Mouse (Mus musculus): ENCODE measurements around the gene Syne2.
"Not testable (repeated sequence)": the region's sequence is repeated elsewhere in the genome, so short reads cannot be mapped to it uniquely, and the experiment has no call there.

Gene Syne2

DNA sequence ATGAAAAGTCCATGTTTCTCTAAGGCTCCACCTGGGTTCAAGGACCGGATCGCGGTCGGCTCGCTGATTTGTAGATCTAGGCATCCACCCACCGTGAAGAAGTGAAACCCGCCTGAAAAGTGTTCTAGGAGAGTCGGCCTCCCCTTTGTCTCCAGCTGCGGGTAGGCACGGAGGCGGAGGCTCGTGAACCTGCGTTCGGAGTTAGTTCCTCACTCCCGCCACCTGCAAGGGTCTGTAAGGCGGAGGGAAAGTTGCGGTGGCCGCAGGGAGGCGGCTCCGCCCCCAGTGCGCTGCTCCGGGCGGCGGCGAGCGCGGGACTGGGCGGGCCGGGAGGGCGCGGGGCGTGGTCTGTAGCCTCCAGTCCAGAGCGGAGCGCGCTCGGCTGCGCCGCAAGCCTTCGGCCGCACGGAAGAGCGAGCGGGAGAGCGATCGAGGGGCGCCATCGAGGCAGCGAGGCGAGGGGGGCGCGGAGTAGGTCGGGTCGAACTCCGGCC, at the start of gene Syne2:
Gene Syne2 (plus strand): TSS at position 176 of the 494 bp plus-strand sequence.
- CTCF ChIA-PET: interaction anchor here (0.5 kb wide), 1 partner anchor 188 kb away, joined by 4 read pairs; no protein-coding TSS in a partner anchor

DNA sequence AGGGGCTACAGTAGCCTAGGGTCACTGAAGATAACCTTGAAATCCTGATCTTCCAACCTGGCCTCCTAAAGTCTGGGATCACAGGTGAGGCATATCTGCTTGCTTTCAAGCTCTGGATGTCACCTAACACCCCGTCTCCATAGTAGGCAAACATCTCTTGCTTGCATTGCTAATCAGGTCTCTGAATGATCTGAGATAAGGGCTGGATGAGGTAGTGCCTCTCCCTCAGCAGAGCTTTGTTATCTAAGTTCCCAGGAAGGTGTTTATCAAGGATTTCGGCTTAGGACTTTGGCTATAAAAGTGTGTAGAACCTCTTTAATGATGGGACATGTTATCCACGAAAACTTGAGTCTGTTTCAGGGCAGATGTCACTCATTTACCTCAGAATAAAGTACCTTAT, 46.5 kb upstream of the Syne2 start:
- CTCF ChIA-PET: no interaction called here

DNA sequence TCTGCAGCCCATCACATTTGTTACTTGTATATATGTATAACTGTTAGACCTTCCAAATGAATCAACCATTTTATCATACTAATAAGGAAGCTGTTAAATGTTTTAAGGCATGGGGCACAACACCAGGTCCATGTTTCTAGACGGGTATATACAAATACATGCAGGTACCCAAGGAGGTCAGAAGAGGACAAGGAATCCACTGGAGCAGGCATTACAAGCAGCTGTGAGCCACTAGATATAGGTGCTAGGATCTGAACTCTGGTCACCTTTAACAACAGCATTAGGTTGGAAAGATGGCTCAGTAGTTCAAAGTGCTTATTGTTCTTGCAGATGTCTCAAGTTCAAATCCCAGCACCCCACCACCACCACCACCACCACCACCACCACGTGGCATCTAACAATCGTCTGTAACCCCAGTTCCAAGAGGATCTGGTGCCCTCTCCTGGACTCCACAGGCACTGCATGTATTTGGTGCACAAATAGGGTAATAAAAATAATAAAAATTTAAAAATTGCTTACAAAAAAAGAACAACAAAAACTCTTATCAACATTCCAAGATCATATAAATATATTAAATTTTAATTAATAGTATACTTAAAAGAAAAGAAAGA, 45.4 kb upstream of the Syne2 start:
- CTCF ChIA-PET: no interaction called here

DNA sequence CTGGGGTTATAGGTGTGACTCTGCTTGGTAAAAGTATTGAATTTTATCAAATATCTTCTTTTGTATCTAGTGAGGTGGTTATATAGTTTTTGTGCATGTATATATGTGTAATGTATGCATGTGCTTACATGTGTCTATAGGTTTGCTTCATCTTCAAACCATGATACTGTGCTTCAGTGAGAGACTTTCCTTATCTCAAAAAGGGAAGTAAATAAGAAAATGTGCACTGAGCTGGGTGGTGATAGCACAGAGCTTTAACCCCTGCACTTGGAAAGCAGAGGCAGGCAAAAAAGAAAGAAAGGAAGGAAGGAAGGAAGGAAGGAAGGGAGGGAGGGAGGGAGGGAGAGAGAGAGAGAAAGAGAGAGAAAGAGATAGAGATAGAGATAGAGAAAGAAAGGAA, 36.5 kb upstream of the Syne2 start:
- CTCF ChIA-PET: no interaction called here

DNA sequence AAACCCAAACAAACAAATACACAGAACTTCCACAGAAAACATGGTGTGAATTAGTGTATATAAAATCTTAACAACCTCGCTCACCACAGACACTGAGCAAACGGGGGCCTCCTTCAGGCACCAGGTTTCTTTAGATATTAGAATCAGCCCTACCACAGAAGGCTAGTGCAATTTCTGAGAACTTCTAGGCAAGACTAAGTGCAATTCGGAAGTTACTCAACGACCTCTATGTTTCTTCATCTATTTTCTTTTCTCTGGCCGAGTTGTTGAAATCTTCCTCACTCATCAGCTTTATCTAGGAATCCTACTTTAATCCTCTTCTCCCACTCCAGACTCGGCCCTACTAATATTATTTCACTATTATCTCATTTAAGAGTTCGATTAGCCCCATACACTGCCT, 35.9 kb upstream of the Syne2 start:
- CTCF ChIA-PET: no interaction called here

DNA sequence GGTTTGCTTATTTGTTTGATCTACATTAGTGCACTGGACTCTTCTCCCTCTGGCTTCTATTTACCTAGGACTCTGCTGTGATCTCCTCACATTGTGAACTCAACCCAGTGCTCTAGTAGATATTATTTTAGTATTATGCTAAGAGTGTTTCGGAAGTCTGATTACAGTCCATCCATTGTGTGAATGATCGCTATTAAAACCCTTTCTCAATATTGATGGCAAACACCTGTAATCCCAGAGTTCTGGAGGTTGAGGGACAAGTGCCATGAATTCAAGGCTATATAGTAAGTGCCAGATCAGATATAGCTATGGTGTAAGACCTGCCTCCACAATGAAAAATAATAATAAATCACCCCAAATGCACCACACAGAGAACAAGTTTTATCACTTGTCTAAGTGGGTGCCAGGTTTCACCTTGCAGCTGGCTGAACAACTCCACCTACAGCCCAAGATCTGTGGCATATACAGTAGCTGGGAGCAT, 33.6 kb upstream of the Syne2 start:
- CTCF ChIA-PET: no interaction called here

DNA sequence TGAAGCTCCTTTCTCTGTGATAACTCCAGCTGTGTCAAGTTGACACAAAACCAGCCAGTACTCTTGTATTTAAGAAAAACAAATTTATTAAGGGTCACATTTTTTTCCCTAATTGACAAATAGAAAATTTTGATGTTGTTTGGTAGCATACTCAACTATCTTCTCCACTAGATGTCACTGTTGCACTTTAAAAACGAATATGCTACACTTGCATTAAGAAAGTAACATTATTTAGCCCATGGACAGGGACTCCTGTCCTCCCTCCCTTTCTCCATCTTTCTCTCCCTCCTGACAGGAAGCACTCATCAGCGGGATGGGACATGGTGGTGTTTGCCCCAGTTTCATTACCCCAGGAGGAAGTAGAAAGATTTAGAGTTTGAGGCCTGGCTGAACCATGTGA, 31.3 kb upstream of the Syne2 start:
- CTCF ChIA-PET: not testable (repeated sequence)

DNA sequence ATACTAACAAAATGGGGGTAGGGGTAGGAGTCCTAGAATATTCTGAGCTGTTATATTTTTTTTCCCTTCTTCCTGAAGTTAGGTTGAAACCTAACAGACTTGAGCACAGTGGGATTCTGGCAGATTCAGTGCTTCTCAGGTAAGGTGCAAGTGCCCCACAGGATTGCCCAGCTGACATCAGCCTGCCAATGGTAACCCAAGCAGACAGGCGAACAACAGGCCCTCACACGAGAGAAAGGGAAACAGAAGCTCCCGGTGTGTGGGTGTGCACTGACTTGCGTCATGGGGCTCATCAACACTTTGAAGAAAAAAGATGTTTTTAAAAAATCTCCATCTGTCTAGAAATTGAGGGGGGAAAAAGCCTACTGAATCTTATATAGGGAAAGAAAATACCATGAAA, 28.5 kb upstream of the Syne2 start:
- CTCF ChIA-PET: no interaction called here

DNA sequence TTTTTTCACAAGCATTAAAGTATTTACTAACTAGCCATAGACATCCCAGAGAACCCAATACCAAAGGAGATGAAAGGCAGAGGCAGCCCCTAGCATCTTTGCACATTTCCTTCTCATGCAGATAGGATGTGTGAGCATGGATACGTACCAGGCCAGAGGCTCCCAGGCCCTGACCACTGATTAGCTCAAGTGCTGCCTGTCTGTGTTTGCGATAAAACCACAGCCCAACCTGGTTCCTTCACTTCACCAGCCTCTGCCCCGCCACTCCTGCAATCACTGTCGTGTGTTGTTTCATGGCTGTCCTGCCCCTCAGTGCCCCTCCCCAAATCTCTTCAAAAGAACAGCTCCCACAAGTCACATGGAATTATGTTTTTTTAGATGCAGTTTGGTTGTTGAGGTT, 23.4 kb upstream of the Syne2 start:
- CTCF ChIA-PET: no interaction called here

DNA sequence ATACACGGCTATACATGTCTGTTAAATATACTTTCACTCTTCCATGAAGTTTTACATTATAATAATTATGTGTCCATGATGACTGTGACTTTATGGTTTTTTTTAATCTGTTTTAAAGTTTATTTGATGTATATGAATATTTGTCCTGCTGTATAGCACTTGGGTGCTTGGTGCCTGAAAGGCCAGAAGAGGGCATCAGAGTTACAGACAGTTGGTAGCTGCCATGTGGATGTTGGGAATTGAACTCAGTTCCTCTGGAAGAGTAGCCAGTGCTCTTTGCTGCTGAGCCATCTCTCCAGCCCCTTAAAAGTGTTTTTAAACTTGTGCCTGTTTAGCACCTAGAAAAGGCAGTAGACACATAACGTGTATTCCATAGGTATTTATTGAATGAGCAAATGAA, 21.4 kb upstream of the Syne2 start:
- CTCF ChIA-PET: interaction anchor here (0.6 kb wide), 1 partner anchor 159 kb away, joined by 3 read pairs; no protein-coding TSS in a partner anchor

DNA sequence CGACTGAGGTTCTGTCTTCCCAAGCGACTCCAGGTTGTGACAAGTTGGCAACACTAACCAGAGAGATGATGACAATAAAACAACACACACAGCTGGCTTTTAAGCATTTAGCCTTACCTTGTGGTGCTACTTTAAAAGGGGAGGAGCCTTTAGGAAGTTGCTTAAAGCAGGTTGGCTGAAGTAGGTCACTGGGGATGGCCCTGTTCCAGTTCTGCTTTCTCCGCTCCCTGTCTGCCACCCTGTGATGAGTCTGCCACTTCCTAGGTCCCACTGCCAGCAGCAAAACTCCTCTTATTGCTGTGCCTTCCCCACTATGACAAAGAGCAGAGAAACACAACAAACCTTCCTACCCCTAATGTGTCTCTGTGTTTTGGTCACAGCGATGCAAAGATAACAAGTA, 11.7 kb upstream of the Syne2 start:
- CTCF ChIA-PET: no interaction called here

DNA sequence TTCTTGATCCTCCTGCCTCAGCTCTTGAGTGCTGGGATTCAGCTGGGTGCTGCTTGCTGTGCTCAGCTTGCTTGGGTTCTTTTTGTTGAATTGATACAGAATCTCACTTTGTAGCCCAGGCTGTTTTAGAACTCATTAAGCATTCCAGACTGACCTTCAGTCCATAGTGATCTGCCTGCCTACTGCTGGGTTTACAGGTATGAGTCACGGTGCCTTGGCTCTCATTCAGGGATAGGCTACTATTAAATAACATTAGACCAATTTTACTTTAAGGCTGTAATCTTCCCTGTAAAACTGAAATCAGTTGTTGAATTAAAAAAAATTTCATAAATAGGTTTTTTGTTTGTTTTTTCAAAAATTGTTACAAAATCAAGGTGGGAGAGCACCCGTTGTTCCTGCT, 4.2 kb upstream of the Syne2 start:
- CTCF ChIA-PET: no interaction called here

DNA sequence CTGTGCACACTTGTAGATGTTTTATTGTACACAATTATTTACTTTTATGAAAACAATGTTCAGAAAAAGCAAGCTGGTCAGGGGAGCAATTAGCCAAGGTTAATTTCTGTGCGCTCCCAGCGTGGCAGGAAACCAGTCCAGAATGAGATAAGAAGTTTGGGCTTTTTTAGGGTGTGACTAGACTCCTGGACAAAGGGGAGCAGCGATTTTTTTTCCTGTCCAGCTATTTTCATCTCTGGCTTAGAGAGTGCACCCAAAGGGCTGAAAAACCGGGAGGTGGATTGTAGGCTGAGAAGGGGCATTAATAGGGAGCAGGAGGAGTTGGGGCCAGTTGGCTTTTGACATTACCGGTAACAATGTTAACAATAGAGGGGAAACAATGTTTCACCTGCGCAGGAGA, 3.4 kb upstream of the Syne2 start:
- CTCF ChIA-PET: no interaction called here

DNA sequence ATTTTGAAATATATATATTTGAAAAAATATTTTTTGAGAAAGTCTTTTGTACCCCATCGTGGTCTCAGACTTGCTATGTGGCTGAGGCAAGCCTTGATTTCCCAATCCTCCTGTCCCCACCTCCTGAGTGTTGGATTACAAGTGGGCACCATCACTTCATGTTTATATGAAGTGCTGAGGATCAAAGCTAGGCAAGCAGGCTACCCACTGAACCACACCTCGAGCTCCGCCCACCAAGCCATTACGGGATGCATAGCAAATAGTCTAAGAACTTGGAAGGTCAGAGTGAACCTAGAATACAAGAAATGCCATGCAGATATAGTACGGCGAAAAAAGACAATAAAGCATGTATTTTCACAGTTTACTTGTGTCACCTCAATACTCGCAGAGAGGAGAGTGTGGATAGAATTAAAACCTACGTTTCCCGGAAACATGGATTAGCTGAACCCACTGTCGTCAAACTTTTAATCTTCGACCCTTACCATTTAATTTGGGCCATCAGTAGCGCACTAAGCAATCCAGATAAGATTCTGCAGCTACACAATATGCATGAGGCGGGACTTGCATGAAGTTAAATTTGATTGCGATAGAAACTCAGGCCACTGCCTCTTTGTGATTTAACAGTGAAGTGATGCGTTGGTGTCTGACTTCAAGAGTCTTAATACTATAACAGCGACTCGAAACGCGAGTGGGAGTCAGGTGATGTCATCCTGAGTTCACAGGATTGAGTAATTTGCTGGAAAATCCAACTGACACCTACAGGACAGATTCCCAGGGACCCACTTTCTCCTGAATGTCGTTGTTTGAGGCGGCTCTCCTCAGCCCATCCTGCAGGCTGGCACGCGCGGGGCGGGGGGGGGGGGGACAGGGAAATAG, 715 bp upstream of the Syne2 start:
- CTCF ChIA-PET: no interaction called here

DNA sequence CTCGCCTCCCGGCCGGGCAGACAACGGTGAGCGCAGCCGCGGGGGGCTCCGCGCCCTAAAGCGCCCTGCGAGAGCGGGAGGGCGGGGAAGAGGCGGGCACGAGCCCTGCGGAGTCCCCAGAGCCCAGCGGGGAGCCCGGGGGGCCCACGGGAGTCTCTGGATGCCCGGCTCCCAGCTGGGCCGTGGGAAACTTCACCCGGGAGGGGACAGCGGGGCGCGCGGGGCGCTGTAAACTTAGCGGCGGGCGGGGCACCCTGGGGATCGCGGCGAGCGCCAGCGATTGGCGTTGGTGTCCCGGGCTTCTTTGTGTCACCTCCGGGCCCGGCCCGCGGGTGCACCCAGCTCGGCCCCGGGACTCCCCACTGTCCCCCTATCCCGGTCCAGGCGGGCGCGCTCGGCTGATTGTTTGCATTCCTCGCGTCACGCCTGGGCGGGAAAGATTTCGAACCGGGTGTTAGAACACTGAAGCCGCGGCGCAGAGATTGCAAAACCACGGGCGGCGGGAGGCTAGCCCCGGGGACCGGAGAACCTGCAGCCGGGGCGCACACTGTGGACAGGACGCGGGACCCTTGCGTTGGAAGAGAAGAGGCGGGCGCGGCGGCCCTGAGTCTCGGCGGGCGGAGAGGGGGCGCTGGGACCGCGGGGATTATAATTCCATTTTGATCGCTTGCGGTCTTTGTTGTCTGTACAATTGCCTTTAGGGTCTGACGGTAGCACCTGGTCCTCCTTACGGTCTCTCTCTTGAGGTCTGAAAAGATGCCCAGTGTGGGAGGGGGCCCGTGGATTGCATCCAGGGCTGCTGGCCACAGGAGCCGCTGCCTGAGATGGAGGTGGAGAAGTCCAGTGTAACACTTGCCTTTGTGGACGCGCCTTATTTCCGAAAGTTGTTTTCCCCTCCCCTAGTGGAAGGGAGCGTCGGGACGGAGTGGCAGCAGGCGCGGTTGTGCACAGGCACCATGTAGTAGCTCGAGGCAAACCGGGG, 810 bp downstream of the Syne2 start:
- CTCF ChIA-PET: interaction anchor here (0.5 kb wide), 1 partner anchor 187 kb away, joined by 4 read pairs; no protein-coding TSS in a partner anchor

DNA sequence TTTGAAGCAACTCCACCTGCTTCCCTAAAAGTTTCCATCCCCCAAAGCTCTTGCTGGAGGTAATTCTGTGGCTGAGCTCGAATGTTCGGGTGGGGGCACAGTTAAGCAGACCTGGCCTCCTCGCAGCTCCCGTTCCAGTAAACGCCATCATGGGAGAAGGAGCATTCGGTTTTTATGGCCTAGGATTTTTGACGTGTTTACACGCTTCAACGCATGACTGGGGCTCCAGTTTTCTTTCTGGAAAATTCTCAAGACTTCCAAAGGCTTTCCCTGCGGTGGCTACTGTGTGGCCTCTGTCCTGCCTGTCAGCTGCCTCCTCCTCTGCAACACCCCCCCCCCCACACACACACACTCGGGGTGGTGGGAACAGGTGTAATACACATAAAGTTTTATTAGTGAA, 1.5 kb downstream of the Syne2 start:
- CTCF ChIA-PET: no interaction called here

DNA sequence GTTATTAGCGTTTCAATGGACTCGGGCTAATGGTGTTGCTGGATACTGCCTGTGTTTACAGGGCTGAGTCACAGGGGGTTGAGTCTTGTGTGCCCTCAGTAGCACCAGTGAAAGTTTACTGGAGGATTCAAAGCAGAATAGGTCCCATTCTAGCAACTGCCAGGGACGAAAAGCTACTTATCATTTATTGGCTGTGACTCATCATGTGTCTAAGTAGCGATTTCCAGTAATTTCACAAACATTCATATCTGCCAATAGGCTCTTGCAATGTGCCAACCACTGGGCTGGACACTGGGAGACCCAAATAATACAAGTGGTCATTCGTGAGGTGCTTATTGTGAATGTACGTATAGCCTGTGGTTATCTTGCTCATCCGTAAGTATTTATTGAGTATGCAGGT, 2.3 kb downstream of the Syne2 start:
- CTCF ChIA-PET: no interaction called here

DNA sequence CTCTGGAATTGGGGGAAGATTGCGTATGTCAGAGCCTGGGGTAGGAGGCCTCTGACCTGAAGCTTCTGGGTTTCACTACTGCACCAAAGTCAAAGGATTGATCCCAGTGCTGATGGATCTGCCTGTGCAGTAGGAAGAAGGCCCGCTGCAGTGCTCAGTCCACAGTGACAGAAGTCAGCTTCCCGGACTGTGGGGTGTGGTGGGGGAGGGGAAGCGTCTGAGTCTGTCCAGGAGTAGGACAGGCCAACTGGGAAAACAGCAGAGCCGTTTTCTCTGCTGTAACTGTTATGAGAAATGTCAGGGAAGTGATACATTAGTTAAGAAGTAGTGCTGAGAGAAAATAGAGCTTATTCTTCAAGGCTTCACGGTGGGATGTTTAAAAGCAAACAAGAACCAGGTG, 4.2 kb downstream of the Syne2 start:
- CTCF ChIA-PET: no interaction called here

DNA sequence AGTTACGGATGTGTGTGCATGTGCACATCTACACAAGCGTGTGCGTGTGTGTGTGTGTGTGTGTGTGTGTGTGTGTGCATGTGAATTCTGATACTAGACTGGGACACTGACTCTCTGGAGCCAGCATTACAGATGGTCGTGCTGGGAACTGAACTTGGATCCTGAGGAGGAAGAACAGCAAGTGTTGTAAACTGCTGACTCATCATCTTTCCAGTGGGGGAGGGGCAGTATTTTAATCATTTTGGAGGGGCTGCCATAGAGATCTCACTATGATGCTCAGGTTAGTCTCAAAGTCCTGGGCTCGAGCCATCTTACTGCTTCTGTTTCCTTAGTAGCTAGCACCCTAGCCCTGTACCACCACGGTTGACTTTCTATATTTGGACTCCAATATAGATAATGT, 5.5 kb downstream of the Syne2 start:
- CTCF ChIA-PET: no interaction called here

DNA sequence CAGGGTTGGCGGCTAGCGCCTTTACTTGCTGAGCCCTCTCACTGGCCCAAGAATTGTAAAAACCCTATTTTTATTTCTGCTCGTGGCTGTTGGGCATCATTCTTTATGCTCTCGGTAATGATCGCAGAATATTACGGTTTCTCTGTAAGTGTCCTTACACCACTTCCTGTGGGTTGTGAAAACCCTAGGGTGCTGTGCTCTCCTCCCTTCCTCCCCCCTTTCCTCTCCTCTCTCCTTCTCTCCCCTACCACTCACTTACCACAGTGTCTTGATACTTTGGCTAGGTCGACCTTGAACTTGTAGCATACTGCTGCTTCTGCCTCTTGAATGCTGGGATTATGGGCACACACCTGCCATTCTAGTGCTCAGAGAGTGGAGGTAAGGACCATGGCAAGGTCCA, 7.5 kb downstream of the Syne2 start:
- CTCF ChIA-PET: no interaction called here

DNA sequence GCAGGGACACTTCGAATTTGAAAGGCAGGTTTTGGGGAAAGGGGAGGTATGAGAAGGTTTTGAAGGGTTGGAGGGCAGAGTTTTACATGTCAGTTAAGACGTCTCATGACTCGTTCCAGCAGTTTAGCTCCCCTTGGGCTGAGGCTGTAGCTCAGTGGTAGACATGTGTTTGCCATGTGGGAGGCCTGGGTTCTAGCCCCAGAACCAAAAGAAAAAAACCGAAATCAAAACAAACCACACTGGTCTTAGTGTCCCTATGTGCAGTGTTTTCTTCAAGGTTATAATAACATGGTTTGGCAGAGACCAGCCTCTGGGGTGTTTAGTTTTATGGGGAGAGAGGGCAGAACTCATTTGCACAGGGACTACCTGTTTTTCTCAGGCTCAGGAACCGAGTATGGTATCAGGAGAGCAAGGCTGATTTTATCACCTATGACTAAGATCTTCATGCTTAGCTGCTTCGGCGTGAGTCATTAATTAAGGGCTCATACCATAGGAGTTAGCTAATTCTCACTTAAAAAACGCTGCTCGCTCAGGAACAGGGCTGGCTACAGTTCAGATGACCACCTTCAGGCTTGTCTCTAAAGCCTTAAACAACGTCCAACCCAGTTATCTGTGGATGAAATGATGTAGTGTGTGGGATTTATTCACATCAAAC, 8.9 kb downstream of the Syne2 start:
- CTCF ChIA-PET: no interaction called here

DNA sequence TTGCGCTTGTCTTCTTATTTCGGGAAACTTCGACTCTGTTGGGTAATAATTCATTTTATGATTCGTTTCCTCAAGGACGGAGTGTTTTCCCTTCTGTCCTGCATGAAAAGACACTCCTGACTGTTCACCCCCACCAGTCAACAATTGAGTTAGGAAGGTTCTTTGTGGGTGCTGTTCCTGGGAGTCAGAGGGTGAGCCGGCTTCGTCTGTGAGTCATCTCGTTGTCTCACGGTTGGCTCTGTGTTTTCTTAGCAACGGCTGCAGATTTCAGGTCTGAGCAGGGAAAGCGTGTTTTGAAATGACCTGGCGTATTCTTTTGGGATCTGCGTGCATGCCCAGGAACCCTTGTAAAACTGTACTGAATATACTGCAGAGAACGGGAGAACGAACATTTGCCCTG, 9.8 kb downstream of the Syne2 start:
- CTCF ChIA-PET: no interaction called here

All from spleen, embryonic (tissue).